Comparison of ENCODE assay signal across 28 mouse cellular contexts in the genomic region with DNA sequence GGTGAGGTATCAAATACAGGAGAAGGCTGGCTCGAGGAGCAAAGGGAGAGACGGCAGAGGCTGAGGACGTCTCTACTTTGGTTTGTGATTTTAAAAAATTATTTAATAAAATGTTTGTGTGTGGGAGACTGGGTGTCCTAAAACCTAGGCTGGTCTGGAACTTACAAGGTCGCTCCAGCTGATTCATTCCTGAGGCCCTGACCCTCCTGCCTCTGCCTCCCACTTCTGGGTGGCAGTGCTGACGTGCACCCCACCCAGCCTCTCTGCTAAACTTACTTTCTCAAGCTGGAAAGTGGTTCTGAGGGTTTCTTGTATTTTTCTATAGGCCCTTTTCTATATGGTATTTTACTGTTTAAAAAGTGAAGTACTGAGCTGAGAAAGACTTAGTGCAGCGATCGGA. TPM values are rescaled to one million over a fixed set of nuclear protein-coding genes. Genes with fewer than 3 reads are reported as not detected.
DNase-seq lines count a peak whose midpoint lies in the region; ATAC-seq and TF ChIP-seq lines count a peak whose summit lies in the region.
"Had no signal": no experiment of that assay in that cellular context is flagged by ENCODE, and none has a peak within 500 bp of the region (broad histone marks: within the 10 kb centered on the region; RNA-seq: fewer than 3 reads in every experiment).

No protein-coding gene starts in this region.

- WGBS in liver, embryonic 11.5 days, result 86% methylated on average over 7 of the region's 7 CpGs
- WGBS in liver, embryonic 13.5 days (ENCODE audit: insufficient replicate concordance), result 77% methylated on average over 7 of the region's 7 CpGs

- peak overlapping the region; percentile 69 for H3K4me2 ChIP-seq in liver, embryonic 11.5 days
- H3K4me2 ChIP-seq in liver, embryonic 13.5 days, result peak overlapping the region; percentile 72
- H3K4me2 ChIP-seq: neural tube, embryonic 12.5 days; stomach, embryonic 15.5 days had no signal

- no peak for TF ChIP-seq CTCF in layer of hippocampus, adult 2 months (conservative IDR thresholded peaks at IDR 0.05)

- H3K9me3 ChIP-seq in liver, embryonic 11.5 days (ENCODE audit: control insufficient read depth, low read length), result 0 out of 2 replicates have a peak, but pooled peaks cover 2% of the 10 kb centered on the region
- 0 out of 2 replicates have a peak, but pooled peaks cover 3% of the 10 kb centered on the region for H3K9me3 ChIP-seq in liver, embryonic 13.5 days (replicated peaks)
- H3K9me3 ChIP-seq: embryonic facial prominence, embryonic 15.5 days; heart, embryonic 10.5 days; lung, embryonic 15.5 days; neural tube, embryonic 12.5 days; stomach, embryonic 15.5 days had no signal

- no peak overlapping the region for H3K27ac ChIP-seq in liver, embryonic 11.5 days (ENCODE audit: low read depth, low read length)
- peak overlapping the region; percentile 80 for H3K27ac ChIP-seq in liver, embryonic 13.5 days
- H3K27ac ChIP-seq in layer of hippocampus, adult 2 months, result no peak overlapping the region
- H3K27ac ChIP-seq: embryonic facial prominence, embryonic 15.5 days; heart, embryonic 10.5 days; hindbrain, postnatal 0 days; lung, embryonic 15.5 days; neural tube, embryonic 12.5 days; stomach, embryonic 15.5 days had no signal

- peaks cover 14% of the 10 kb centered on the region for H3K4me1 ChIP-seq in liver, embryonic 11.5 days (replicated peaks; ENCODE audit: control insufficient read depth, insufficient read depth, low read length)
- H3K4me1 ChIP-seq in liver, embryonic 13.5 days (replicated peaks), result peaks cover 57% of the 10 kb centered on the region

- peak overlapping the region; percentile 44; the same call in 1 of the 2 replicates for H3K4me3 ChIP-seq in liver, embryonic 11.5 days (ENCODE audit: low read depth, low read length)
- H3K4me3 ChIP-seq in liver, embryonic 13.5 days (replicated peaks), result peak overlapping the region; percentile 57
- H3K4me3 ChIP-seq in layer of hippocampus, adult 2 months, result no peak overlapping the region
- H3K4me3 ChIP-seq: embryonic facial prominence, embryonic 15.5 days; heart, embryonic 10.5 days; lung, embryonic 15.5 days; neural tube, embryonic 12.5 days; stomach, embryonic 15.5 days had no signal

- ATAC-seq in liver, embryonic 11.5 days (replicated peaks; ENCODE audit: low FRiP score), result no peak
- no peak for ATAC-seq in liver, embryonic 13.5 days (ENCODE audit: low read depth)
- ATAC-seq: CD4-positive, CD25-positive, alpha-beta regulatory T cell, adult 4 months; forebrain, postnatal 0 days; hindbrain, postnatal 0 days; intestine, embryonic 16.5 days had no signal

- 0 out of 2 replicates have a peak, but pooled peaks cover 3% of the 10 kb centered on the region for H3K36me3 ChIP-seq in liver, embryonic 11.5 days (ENCODE audit: control insufficient read depth, insufficient read depth, low read length)
- peaks cover 21% of the 10 kb centered on the region for H3K36me3 ChIP-seq in liver, embryonic 13.5 days
- H3K36me3 ChIP-seq: embryonic facial prominence, embryonic 15.5 days; heart, embryonic 10.5 days; lung, embryonic 15.5 days; neural tube, embryonic 12.5 days; stomach, embryonic 15.5 days had no signal

- H3K9ac ChIP-seq in liver, embryonic 11.5 days (ENCODE audit: low read depth, low read length), result peak overlapping the region; percentile 10; the same call in 1 of the 2 replicates
- H3K9ac ChIP-seq in liver, embryonic 13.5 days, result peak overlapping the region; percentile 47; the same call in 1 of the 2 replicates
- H3K9ac ChIP-seq: embryonic facial prominence, embryonic 15.5 days; forebrain, postnatal 0 days; lung, embryonic 15.5 days; neural tube, embryonic 12.5 days; stomach, embryonic 15.5 days had no signal

- H3K27me3 ChIP-seq in liver, embryonic 11.5 days (replicated peaks; ENCODE audit: control insufficient read depth, insufficient read depth, low read length), result no peaks in the 10 kb centered on the region
- H3K27me3 ChIP-seq in liver, embryonic 13.5 days, result no peaks in the 10 kb centered on the region
- H3K27me3 ChIP-seq: embryonic facial prominence, embryonic 15.5 days; lung, embryonic 15.5 days; neural tube, embryonic 12.5 days; stomach, embryonic 15.5 days had no signal

- peak; percentile 81 for DNase-seq in adrenal gland, adult 2 months
- DNase-seq in adrenal gland, postnatal 4 days (ENCODE audit: low spot score in 2 of 2), result no peak
- no peak for DNase-seq in liver, embryonic 11.5 days (ENCODE audit: low spot score)
- DNase-seq in liver, result no peak
- DNase-seq in liver, embryonic 13.5 days, result no peak
- DNase-seq in layer of hippocampus, adult 2 months (ENCODE audit: low spot score in 2 of 2), result no peak
- DNase-seq in right cerebral cortex, adult 18-20 months, result no peak
- no peak for DNase-seq in cerebellum, adult 11-12 months
- DNase-seq: cerebellum, adult 8-10 months; cerebellum, postnatal 36 days; forebrain, postnatal 0 days; gastrocnemius, postnatal 36 days; heart, postnatal 10 days; kidney, adult 9 months; kidney, postnatal 25 days; layer of hippocampus, postnatal 36 days; lung, postnatal 36 days; midbrain, embryonic 14.5 days; right cerebral cortex, postnatal 25 days; thymus, postnatal 25 days had no signal

RNA-seq across cellular contexts. Expression of a gene that starts 26.0 kb away (rescaled TPM):
- total RNA-seq in adrenal gland, adult 2 months (2021), result 10 to 100 TPM; 47.0 to 79.3 TPM
- 8.9 and 12.5 TPM in 2 replicates for polyA plus RNA-seq in adrenal gland, adult 2 months (2012; rRNA removed)
- total RNA-seq in adrenal gland, postnatal 4 days (2021), result 10 to 100 TPM; 48.5 to 59.9 TPM
- polyA plus RNA-seq in liver, embryonic 11.5 days (2014; fragmentation: Nextera tagmentation; extraction: Ambion mirVana), result 30.9 and 32.4 TPM in 2 replicates
- 10.3 and 12.5 TPM in 2 replicates for polyA plus RNA-seq in liver, embryonic 13.5 days (2015; fragmentation: Nextera tagmentation; extraction: Ambion mirVana)
- total RNA-seq in layer of hippocampus, adult 2 months (2021), result 10 to 100 TPM; 10.6 to 11.4 TPM

RNA-seq across cellular contexts. Expression of a gene that starts 42.8 kb away (rescaled TPM):
- total RNA-seq in adrenal gland, adult 2 months (2021), result 10 to 100 TPM; 12.4 to 16.9 TPM
- polyA plus RNA-seq in adrenal gland, adult 2 months (2012; rRNA removed), result 4.3 TPM in 2 replicates
- 10 to 100 TPM; 29.9 to 34.2 TPM for total RNA-seq in adrenal gland, postnatal 4 days (2021)
- 99.8 and 105 TPM in 2 replicates for polyA plus RNA-seq in liver, embryonic 11.5 days (2014; fragmentation: Nextera tagmentation; extraction: Ambion mirVana)
- polyA plus RNA-seq in liver, embryonic 13.5 days (2015; fragmentation: Nextera tagmentation; extraction: Ambion mirVana), result 79.4 and 80.2 TPM in 2 replicates
- total RNA-seq in layer of hippocampus, adult 2 months (2021), result 10 to 100 TPM; 12.8 to 13.6 TPM
